Mouse (Mus musculus): ENCODE data around the gene 1700067P10Rik. TPM values are rescaled to one million over a fixed set of nuclear protein-coding genes. Genes with fewer than 3 reads are reported as not detected.

1700067P10Rik gene
- total RNA-seq (2023) = not detected in 2 replicates

GRCm38 (mm10) chr17:48089019-48089418, at the start of gene 1700067P10Rik:
1700067P10Rik (plus strand) TSS chr17:48089319.

Other genes with a start within 250 kb of the 1700067P10Rik start
- 7.4 and 11.3 TPM in 2 replicates for gene Foxp4, start 164.7 kb upstream of the 1700067P10Rik start, total RNA-seq (2023)
- gene 1700122O11Rik, start 51.0 kb upstream of the 1700067P10Rik start, total RNA-seq (2023) = not detected in 2 replicates
- 74.6 and 75.4 TPM in 2 replicates for gene 9830107B12Rik, start 56.9 kb downstream of the 1700067P10Rik start, total RNA-seq (2023)
- gene A530064D06Rik, start 78.0 kb downstream of the 1700067P10Rik start, total RNA-seq (2023) = 82.9 and 86.1 TPM in 2 replicates
- 885 and 916 TPM in 2 replicates for gene Trem1, start 143.4 kb downstream of the 1700067P10Rik start, total RNA-seq (2023)
- gene Trem3, start 158.5 kb downstream of the 1700067P10Rik start, total RNA-seq (2023) = 381 and 386 TPM in 2 replicates
- gene Treml4, start 175.0 kb downstream of the 1700067P10Rik start, total RNA-seq (2023) = 27.4 and 30.3 TPM in 2 replicates
- 124 and 139 TPM in 2 replicates for gene Treml2, start 210.2 kb downstream of the 1700067P10Rik start, total RNA-seq (2023)
- gene B430306N03Rik, start 226.8 kb downstream of the 1700067P10Rik start, total RNA-seq (2023) = 163 and 169 TPM in 2 replicates